Mouse (Mus musculus): Measurements from ENCODE around the gene Kdm2b. TPM values are rescaled to one million over a fixed set of nuclear protein-coding genes. Genes with fewer than 3 reads are reported as not detected.
A peak's percentile ranks its signal among the peaks of the same experiment; 100 is the strongest.

Kdm2b gene
- total and polyA plus RNA-seq, 2 experiments from 2014 or later = 60.9 to 75.7 TPM

DNA sequence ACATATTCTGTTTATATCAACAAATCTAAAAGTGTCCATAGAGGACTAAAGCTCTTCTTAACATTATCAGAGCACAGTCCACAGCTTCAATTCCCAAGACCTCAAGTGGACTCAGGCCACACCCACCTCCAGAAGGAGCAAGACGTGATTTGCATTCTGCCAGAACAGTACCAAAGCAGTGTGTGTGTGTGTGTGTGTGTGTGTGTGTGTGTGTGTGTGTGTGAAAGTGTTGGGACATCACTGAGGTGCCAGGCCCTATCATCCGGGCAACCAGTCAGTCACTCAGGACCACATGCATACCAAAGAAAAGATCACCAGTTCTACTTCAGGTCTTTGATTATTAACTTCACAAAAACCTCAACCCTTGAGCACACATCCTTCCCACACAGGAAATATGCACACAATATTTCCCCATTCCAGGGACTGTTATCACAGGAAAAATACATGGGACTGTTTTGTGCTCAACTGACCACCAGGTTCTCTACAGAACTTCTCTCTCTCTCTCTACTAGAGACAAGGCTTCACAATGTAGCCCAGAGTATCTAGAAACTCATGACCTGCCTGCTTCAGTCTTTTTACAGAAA lies 105.9 kb downstream of the Kdm2b start:
- no peaks in the 10 kb centered on the region for H3K4me1 ChIP-seq (ENCODE audit: insufficient read depth, low read length)
- no peak for TF ChIP-seq CTCF (IDR thresholded peaks at IDR 0.05; ENCODE audit: low read depth)
- H3K9me3 ChIP-seq (ENCODE audit: low read length) = no peaks in the 10 kb centered on the region
- 45% methylated on average over 2 of the region's 2 CpGs for WGBS
- H3K27ac ChIP-seq = no peak overlapping the region
- H3K36me3 ChIP-seq (ENCODE audit: insufficient read depth, low read length) = peaks cover 28% of the 10 kb centered on the region; the same call in 1 of the 2 replicates
- H3K4me3 ChIP-seq (ENCODE audit: low read length) = no peak overlapping the region
- no peak for DNase-seq (ENCODE audit: low spot score)
- no peak overlapping the region for H3K4me2 ChIP-seq (ENCODE audit: low read depth, low read length)
- H3K27me3 ChIP-seq (ENCODE audit: insufficient read depth, low read length) = no peaks in the 10 kb centered on the region
- no peak overlapping the region for H3K9ac ChIP-seq (replicated peaks; ENCODE audit: low read length)
- no peak for ATAC-seq

DNA sequence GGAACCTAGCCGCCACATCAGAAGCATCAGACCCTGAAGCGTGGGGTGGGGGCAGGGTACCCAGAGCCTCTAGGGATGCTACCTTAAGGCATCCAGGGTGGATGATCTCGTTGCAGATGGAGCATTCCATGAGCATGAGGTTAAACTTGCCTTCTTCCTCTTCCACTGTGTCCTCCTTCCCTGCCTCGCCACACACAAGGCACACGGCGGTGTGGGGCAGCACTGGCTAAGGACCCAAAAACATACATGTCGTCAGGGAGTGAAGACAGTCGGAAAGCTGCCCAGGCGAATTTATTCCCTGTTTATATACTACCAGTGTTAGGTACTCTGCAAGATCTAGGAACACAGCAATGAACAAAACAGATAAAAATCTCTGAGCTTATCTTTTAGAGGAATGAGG lies 106.4 kb downstream of the Kdm2b start:
- DNase-seq (ENCODE audit: low spot score) = no peak
- Histone ChIP-seq H3K4me2 (ENCODE audit: low read depth, low read length) (no peak overlapping the region), H3K27ac (no peak overlapping the region), H3K9ac (replicated peaks; ENCODE audit: low read length) (no peak overlapping the region), H3K9me3 (ENCODE audit: low read length) (no peaks in the 10 kb centered on the region), H3K36me3 (ENCODE audit: insufficient read depth, low read length) (peaks cover 29% of the 10 kb centered on the region; the same call in 1 of the 2 replicates), H3K4me3 (ENCODE audit: low read length) (no peak overlapping the region), H3K4me1 (ENCODE audit: insufficient read depth, low read length) (no peaks in the 10 kb centered on the region), H3K27me3 (ENCODE audit: insufficient read depth, low read length) (no peaks in the 10 kb centered on the region)
- TF ChIP-seq CTCF (IDR thresholded peaks at IDR 0.05; ENCODE audit: low read depth) = no peak
- no peak for ATAC-seq
- WGBS = 83% methylated on average over 9 of the region's 9 CpGs

DNA sequence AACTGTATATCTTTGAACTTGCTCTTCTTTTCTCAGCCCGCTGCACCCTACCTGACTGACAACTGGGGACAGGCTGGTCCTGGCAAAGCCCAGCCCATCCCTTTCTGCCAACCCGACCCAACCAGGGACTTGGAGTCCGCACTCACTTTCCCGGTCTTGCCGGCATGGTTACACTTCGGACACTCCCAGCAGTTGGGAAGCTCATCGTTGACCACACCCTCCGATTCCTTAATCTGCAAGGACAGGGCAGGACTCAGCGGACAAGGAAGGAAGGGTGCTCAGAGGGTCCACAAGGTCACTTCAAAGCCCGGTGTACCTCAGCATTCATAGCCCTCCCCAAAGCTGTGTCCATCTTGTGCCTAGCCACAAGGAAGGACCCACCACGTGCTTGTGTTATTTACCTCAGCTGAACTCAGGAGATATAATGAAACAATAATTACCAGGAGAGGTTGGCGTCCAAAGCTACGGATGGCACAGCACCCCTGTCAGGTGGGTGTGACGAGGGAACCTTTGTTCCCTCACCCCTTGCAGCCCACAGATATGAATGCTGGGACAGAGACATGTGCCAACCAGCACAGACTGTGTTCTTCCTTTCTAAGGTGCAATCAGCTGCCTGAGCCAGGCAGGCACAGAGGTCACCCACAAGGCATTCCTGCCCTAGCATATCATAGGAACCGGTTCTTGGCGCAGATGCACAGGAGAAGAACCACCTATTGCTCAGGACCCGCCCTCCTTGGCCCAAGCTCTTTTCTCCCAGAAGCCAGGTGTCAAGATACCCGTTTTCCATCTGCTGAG lies 107.2 kb downstream of the Kdm2b start:
- no peak overlapping the region for H3K4me3 ChIP-seq (ENCODE audit: low read length)
- H3K4me2 ChIP-seq (ENCODE audit: low read depth, low read length) = no peak overlapping the region
- TF ChIP-seq CTCF (IDR thresholded peaks at IDR 0.05; ENCODE audit: low read depth) = no peak
- H3K9me3 ChIP-seq (ENCODE audit: low read length) = no peaks in the 10 kb centered on the region
- H3K27ac ChIP-seq = no peak overlapping the region
- peaks cover 36% of the 10 kb centered on the region; the same call in 1 of the 2 replicates for H3K36me3 ChIP-seq (ENCODE audit: insufficient read depth, low read length)
- H3K4me1 ChIP-seq (ENCODE audit: insufficient read depth, low read length) = no peaks in the 10 kb centered on the region
- H3K9ac ChIP-seq (replicated peaks; ENCODE audit: low read length) = no peak overlapping the region
- WGBS = 90% methylated on average over 18 of the region's 18 CpGs
- no peaks in the 10 kb centered on the region for H3K27me3 ChIP-seq (ENCODE audit: insufficient read depth, low read length)
- DNase-seq (ENCODE audit: low spot score) = no peak
- no peak for ATAC-seq

DNA sequence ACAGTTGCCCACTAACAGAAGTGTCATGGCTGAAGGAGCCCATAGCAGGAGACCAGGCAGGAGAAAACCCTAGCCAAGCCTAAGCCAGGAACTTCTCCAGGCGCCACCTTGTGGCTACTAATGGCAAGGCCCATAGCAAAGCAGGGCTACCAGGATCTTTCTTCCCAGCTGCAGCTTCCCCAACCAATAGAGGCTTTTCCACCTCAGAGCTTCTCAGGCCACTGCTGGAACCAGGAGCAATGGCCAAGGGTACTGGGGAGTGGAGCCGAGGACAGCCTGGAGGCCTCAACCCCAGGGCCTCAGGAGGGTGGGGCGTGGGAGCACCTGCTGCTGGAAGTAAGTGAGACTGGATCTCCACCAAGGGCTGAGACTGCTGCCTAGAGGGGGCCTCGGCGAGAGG lies 108.3 kb downstream of the Kdm2b start:
- no peaks in the 10 kb centered on the region for H3K9me3 ChIP-seq (ENCODE audit: low read length)
- no peak overlapping the region for H3K4me2 ChIP-seq (ENCODE audit: low read depth, low read length)
- no peaks in the 10 kb centered on the region for H3K27me3 ChIP-seq (ENCODE audit: insufficient read depth, low read length)
- H3K4me3 ChIP-seq (ENCODE audit: low read length) = no peak overlapping the region
- peak; percentile 90 for TF ChIP-seq CTCF (IDR thresholded peaks at IDR 0.05; ENCODE audit: low read depth)
- H3K9ac ChIP-seq (replicated peaks; ENCODE audit: low read length) = no peak overlapping the region
- peaks cover 47% of the 10 kb centered on the region; the same call in 1 of the 2 replicates for H3K36me3 ChIP-seq (ENCODE audit: insufficient read depth, low read length)
- ATAC-seq = peak; percentile 80
- no peaks in the 10 kb centered on the region for H3K4me1 ChIP-seq (ENCODE audit: insufficient read depth, low read length)
- peak; percentile 85 for DNase-seq (ENCODE audit: low spot score)
- H3K27ac ChIP-seq = no peak overlapping the region
- WGBS = 59% methylated on average over 5 of the region's 5 CpGs

DNA sequence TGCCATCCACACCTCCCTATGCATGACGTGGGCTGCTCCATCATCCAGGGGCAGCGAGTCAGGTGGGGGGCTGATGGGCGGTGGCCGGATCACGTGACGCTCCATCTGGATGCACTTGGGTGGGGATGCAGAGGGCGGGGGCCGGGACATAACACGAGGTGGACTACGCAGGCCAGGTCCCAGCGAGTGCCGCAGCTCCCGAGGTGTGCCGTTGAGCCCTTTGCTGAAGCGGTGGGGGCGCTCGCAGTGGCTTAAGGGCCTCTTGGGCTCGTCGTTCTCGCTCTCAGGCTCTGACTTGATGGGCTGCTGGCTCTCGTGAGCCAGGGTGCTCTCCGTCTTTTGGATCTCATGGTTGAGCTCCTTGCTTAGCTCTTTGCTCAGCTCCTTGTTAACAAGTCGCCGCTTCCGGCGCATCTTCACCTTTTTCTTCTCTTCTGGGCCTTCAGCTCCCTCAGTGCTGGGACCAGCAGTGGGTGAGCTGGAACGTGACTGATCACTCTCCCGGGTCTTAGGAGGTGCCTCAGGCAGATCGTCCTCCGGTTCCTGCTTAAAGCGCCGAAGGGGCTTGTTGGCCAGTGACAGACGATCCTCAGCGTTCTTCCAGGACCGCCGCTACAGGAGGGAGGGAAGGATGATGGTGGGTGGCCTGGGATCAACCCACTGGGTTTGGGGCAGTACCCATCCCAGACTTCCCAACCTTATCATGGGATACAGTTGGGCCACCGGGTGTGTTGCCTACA lies 109.2 kb downstream of the Kdm2b start:
- Histone ChIP-seq H3K9ac (replicated peaks; ENCODE audit: low read length) (no peak overlapping the region), H3K4me1 (ENCODE audit: insufficient read depth, low read length) (no peaks in the 10 kb centered on the region), H3K36me3 (ENCODE audit: insufficient read depth, low read length) (peaks cover 49% of the 10 kb centered on the region; the same call in 1 of the 2 replicates), H3K27me3 (ENCODE audit: insufficient read depth, low read length) (no peaks in the 10 kb centered on the region), H3K4me3 (ENCODE audit: low read length) (no peak overlapping the region), H3K27ac (no peak overlapping the region), H3K9me3 (ENCODE audit: low read length) (no peaks in the 10 kb centered on the region), H3K4me2 (ENCODE audit: low read depth, low read length) (no peak overlapping the region)
- WGBS = 93% methylated on average over 37 of the region's 37 CpGs
- ATAC-seq (no peak), DNase-seq (ENCODE audit: low spot score) (no peak)
- TF ChIP-seq CTCF (IDR thresholded peaks at IDR 0.05; ENCODE audit: low read depth) = no peak

DNA sequence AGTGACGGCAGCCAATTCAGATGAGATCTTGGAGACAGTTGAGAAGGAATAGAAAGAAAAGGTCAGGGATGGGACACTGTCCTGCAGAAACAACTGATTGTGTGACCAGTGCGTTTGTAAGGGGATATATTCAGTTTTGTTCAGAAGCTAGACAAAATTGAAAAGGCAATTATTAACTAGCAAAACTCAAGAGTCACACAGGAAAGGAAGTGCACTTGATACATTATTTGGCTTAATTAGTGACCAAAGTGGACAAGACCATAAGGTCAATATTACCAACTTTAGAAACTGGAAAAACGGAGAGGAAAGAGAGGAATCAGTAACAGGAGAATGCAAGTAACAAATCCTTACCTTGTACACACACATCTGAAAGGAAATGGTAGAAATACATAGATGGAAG lies 113.0 kb downstream of the Kdm2b start:
- Histone ChIP-seq H3K27me3 (ENCODE audit: insufficient read depth, low read length) (no peaks in the 10 kb centered on the region), H3K9me3 (ENCODE audit: low read length) (no peaks in the 10 kb centered on the region), H3K36me3 (ENCODE audit: insufficient read depth, low read length) (peaks cover 60% of the 10 kb centered on the region; the same call in 1 of the 2 replicates), H3K27ac (no peak overlapping the region), H3K4me2 (ENCODE audit: low read depth, low read length) (no peak overlapping the region), H3K9ac (replicated peaks; ENCODE audit: low read length) (no peak overlapping the region), H3K4me3 (ENCODE audit: low read length) (no peak overlapping the region), H3K4me1 (ENCODE audit: insufficient read depth, low read length) (no peaks in the 10 kb centered on the region)
- no peak for TF ChIP-seq CTCF (IDR thresholded peaks at IDR 0.05; ENCODE audit: low read depth)
- DNase-seq (ENCODE audit: low spot score) = no peak
- WGBS = 69% methylated on average over 3 of the region's 3 CpGs
- no peak for ATAC-seq
